Mouse (Mus musculus) thymus, postnatal 10 days (tissue): ENCODE results near the gene Psapl1.

ENCODE experiments used
- DNase-seq, 2 experiments: peaks; one replicate each; pipeline ENCODE4 v3.0.0; 2021; ENCODE audit warnings: low spot score in 2 of 2

The Psapl1 gene

GRCm38 (mm10) chr5:36203916-36204315 is at the start of gene Psapl1:
TSS of gene Psapl1 (plus strand) at chr5:36204021.
- DNase-seq: peak; percentile 40 to 47

DNA sequence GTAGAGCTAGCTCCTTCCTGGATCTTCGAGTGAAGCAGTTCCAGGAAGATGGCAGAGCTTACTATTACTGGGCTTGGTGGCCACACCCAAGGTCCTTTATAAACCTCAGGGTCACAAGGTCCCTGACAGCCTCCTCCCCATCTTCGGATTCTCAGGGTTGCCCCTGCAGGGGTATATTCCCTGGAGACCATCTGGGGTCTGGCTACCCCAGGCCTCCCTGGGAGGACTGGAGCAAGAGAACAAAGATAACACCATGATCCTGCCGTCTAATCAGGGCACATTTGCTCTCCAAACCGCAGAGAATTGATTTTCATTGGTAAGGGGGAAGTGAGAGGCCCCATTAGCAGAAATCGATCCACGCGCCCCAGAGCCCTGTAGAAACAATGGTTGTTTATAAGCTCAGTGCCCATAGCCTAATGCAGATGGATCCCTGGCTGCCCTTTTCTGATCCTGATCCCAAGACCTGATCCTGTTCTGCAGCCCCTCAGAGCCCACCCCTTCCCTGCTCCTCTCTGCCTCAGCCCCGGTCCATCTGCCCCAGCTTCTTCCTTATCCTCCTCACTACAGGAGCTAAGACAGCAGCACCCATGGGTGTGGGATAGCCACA is 48.8 kb upstream of the Psapl1 start:
- no peak for DNase-seq

DNA sequence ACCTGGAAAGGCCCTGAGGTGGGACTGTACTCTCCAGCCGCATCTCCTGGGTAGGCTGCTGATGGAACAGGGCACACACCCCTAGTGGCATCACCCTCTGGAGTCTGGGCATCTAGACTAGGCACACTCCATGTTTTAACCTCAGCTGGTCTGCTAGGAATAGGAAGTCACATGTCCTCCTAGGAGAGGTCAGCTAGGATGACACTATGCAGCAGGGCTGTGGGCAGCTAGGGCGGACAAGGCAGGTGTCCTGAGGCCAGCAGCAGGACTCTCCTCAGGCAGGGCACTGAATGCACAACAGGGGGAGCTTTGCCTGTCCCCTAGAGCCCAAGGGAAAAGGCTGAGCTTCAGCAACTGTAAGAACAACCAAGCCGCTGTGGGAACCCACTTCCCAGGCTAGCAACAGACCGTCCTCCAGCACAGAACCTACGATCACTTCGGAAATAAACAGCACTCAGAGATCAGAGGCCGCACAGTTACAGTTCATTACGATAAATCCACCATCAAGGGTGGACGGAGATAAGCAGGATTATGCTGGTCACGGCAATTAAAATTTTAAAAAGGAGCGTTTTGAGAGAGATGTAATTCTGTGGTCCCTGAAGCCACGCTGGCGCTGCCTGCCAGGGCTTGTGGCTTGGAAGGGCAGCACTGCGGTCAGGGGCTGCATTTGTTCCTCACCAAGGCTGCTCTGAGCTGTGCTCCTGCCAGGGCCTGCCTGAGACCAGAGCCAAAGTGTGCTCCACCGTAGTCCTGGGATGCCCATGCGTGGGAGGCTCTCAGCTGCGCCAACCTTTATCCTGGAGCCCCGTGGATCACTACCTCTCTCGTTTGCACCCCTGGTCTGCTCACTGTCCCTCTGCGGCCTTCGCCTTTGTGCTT is 38.2 kb upstream of the Psapl1 start:
- DNase-seq: no peak

DNA sequence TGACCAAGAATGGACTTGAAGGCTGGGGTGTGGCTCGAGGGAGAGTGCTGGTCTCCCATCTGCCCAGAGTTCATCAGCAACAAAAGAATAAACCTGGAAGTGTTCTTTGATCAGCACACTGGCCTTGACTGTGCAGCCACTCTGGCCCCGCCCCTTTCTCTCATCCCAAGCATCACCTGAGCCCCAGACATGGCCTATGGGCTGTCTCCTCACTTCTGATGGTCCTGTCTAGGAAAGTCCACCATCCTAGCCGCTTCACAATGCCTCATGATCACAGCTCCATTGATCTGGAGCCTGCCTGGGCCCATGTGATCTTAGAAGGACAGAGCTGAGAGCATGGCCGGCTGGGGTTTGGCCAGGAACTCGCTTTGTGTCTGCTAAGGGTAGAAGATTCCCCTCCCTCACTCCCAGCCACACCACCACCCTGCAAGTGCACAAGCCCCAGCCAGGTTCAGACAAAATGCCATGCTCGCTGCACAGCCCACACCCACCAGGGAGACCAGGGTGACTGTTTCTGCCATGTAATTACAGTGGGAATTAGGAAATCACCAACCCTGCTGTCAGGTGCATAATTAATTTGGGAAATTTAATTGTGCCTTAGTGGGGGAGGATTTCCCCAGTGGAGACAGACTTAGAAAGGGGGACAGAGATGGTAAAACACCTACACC is 37.3 kb upstream of the Psapl1 start:
- DNase-seq: no peak

DNA sequence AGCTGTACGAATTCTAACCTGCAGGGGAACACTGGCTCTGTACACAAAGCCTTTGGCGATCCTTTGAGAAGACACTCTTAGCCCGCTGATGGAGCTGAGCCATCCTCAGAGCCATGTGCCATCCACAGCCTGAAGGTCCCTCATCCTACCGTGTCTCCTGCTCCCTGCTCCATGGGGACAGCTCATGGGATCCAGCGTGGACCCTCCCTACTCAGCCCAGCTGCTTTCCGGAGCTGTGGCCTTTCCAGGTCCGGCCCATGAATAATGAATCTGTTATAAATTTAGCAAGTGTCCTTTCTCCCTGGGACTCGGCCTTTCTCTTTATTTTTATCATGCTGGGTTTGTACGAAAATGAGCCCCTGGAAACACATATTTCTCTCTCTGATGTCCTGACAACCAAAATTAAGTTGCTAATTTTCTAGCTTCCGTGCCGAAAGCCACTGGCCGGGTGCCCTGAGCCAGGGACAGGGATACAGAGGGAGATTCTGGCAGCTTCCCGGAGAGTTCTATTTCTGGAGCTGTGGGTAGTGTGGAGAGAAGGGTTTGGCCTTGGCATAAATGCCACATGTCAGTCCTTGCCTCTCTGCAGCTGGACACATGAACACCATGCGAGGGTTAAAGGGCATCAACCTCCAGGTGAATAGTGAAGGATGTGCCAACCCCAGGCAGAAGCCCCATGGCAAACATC is 34.7 kb upstream of the Psapl1 start:
- no peak for DNase-seq

- DNase-seq: no peak
Measured at GRCm38 (mm10) chr5:36174569-36175115, 29.2 kb upstream of the Psapl1 start.

- DNase-seq: no peak
Measured at GRCm38 (mm10) chr5:36176409-36176808, 27.4 kb upstream of the Psapl1 start.

DNA sequence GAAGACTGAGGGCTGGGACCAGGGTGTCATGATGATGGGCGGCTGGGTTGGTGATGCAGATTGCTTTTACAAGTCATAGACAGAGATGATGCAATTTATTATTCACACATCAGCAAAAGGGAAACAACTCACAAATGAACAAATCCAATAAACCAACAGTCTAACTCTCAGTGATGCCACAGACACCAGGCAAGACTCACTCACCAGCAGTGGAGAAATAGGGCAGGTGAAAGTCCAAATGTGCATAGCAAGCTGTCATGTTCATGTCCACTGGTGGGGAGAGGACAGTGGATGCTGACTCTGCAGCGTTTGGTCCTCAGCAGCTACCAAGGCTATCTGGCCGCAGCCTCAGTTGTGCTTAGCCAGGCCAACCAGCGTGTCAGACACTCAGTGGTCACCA is 26.9 kb upstream of the Psapl1 start:
- no peak for DNase-seq

GRCm38 (mm10) chr5:36178215-36178614 is 25.6 kb upstream of the Psapl1 start:
- DNase-seq: no peak

GRCm38 (mm10) chr5:36178785-36179184 is 25.0 kb upstream of the Psapl1 start:
- no peak for DNase-seq

GRCm38 (mm10) chr5:36179708-36180107 is 24.1 kb upstream of the Psapl1 start:
- DNase-seq: no peak

- DNase-seq: no peak
Measured at GRCm38 (mm10) chr5:36182326-36182725, 21.5 kb upstream of the Psapl1 start.

DNA sequence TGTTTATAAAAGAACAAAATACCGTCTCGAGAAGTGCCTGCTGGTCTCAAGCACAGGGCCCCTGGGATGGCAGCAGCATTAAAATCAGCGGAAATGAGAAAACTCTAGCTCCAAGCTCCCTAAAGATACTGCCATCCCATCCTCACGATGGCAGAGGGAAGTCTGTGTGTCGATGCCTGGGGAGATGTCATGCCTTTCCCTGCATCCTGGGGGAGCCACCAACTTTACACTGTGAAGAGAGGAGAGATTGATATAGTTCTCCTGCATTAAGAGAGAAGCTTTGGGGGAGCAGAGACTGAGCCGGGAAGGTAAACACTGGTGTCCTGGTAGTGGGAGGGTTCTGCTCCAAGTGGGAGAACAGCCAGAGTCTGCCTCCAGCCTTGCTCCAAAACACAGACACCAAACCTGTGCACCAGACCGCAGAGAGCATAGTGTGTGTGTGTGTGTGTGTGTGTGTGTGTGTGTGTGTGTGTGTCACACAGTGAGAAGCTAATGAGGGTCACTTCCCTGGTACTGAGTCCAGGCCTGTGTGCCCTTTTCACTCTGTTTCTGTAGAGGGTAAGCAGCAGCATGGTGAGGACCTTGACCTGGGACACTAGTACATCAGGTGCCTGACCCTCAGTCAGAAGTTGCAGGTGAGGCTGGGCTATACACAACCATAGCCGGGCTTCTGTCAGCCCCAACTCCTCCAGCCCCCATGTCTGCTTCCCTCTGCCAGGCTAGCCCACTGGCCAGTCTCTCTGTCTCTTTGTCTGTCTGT is 17.3 kb upstream of the Psapl1 start:
- DNase-seq: no peak

DNA sequence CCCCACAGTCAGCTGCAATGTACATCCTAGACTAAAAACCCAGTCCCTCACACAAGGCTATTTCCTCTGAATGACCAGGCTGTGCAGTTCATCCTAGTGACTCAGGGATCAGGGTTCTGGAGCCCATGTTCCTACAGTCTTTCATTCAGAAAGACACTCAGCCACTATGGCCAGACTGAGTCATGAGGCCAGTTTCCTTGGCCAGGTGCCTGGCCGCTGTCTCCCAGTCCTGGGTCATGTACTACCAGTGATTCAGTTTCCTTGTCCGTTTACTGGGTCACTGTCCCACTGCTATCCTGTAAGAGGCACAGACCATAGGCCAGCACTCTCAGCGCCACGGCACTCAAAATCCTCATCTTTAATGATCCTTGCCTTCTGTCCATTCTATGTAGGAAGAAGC is 15.5 kb upstream of the Psapl1 start:
- no peak for DNase-seq

DNA sequence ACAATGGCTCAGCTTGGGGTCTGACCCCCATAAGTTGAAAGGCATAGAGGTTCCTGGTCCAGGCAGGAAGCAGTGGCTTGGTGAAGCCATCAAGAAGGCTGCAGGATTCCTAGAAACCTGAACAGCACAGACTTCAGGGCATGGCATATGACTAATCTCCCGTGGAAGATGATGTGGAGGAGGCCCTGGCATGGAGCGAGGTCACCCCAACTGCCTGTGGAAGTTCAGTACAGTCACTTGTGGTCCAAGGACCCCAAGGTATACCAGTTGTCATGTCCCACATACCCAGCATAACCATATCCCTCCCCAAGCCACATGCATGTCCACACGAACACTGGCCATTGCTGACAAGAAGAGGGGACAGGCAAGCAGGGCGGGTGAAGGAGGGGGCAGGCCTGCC is 12.5 kb upstream of the Psapl1 start:
- no peak for DNase-seq

DNA sequence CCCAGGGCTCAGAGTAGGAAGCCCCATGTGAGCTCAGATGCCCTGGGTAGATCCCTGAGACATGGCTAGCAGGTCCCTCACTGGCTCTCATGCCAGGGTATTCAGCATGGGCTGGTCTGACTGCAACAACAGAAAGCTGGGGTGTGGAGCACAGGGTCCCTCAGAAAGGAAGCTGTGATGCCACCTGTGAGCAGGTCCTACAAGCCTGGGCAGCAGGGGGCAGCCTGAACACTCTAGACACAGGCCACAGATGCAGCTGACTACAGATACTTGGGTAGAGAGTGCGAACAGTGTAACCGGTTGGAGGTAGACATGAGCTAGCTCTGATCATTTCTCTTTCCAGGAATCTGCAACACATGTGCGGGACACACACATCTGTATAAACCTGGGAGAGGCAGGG is 11.9 kb upstream of the Psapl1 start:
- DNase-seq: peak; percentile 29 to 54

DNA sequence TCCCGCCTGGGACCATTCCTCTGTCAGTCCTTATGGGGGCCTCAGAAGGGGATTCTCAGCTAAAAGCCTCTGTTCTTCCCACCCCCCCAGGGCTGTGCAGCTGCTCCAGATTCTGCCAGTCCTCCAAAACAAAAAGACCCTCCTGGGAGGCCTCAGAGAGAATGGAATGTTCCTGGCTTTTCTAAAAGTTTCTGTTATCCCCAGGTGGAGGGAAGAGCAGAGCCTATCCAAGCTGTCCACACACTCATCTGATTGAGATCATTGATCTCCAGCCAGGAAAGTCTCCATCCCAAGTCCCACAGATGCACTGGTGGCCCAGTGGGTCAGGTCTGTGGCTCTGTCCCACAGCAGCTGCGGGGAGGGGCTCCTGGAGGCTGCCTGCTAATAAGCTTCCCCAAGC is 11.1 kb upstream of the Psapl1 start:
- DNase-seq: no peak

DNA sequence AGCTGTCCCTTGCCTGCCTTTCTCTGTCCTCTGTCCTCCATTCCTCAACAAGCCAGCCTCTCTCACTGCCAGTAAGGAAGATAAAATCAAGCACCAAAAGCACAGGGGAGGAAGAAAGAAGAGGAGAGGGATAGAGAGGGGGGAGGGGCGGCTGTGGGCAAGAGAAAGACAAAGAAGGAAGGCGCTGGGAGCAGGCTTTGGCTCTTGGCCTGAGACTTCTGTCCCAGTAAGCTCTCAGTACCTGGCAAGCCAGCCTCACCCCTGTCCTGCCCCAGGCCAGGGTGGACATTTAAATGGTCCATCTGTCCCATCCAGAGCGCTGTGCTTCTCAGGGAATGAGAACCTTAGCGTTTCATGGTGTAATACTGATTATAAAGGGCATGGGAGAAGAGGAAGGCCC is 9.2 kb upstream of the Psapl1 start:
- no peak for DNase-seq

- no peak for DNase-seq
Measured at GRCm38 (mm10) chr5:36195436-36195835, 8.4 kb upstream of the Psapl1 start.

DNA sequence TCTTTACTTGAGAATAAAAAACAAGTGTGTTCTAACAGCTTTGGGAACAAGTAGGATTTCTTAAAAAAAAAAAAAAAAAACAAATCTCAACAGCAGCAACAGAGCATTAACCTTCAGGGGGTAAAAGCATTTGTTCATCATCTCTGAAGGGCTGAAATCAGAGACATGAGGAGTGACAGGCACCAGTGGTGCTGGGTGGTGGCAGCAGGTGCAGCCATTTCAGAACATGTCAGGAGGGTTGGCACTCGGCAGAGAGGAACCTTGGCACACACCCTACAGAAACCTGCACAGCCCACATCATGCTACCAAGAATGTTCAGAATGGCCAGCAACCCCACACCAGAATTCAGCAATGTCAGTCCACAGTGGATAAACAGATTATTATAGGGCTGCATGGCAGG is 4.3 kb upstream of the Psapl1 start:
- DNase-seq: no peak

GRCm38 (mm10) chr5:36202781-36203180 is 1.0 kb upstream of the Psapl1 start:
- DNase-seq: no peak
